Mouse (Mus musculus) activated CD4-positive, CD25-positive, alpha-beta regulatory T cell, adult 4 months (primary cell): ENCODE data around the gene Slc45a3. TPM values are rescaled to one million over a fixed set of nuclear protein-coding genes. Genes with fewer than 3 reads are reported as not detected.

ENCODE experiments used
- ATAC-seq: one replicate; pipeline ENCODE4 v1.8.0; 2017
- polyA plus RNA-seq, 2 experiments: library from polyadenylated mRNA; unstranded; fragments of 100-300 nt; shearing (Covaris generic); gene quantifications; one replicate each; pipeline ENCODE4 v1.2.1; 2017

The Slc45a3 gene
- not detected for polyA plus RNA-seq

DNA sequence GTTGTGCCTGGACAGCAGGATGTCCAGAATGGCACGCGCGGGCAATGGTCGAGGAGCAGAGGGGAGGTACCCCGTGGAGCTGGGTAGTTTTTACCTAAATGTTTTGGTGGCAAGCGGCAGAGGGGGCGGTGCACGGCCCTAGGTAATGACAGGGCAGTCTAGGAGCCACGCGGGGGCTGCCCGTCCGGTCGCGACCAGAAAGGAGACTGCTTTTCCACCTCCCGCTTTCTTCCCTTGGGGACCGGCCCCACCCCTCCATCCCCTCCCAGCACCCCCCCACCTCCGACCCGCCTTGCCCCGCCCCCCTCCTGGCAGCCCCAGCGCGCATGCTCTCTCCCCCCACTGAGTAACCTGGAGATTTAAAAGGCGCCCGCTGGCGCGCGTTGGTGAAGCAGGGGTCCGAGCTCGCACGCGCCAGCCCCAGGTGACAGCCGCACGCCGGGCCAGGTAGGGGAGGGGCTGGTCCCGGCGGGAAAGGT is at the start of gene Slc45a3:
Gene Slc45a3, plus strand, starts transcription at position 362 of the 479 bp plus-strand sequence.
- no peak for ATAC-seq

DNA sequence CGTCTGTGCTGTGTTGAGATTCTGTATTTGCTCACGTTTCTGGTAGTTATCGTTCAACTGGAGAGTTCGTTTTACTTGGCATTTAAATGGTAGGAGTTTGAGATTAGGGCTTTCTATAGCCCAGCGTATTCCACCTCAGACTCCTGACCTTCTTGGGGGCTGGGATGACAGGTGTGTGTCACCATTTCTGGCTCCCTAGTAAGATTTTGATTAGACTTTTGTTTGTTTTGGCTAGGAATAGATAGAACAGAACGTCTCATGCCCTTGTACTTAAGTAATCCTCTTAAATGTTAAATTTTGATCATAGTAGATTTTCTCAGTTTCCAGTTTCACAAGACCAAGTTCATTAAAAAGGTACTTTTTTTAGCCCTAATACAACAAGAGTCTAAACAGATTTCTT is 45.1 kb upstream of the Slc45a3 start:
- ATAC-seq: no peak

GRCm38 (mm10) chr1:131919052-131919451 is 43.7 kb upstream of the Slc45a3 start:
- no peak for ATAC-seq

DNA sequence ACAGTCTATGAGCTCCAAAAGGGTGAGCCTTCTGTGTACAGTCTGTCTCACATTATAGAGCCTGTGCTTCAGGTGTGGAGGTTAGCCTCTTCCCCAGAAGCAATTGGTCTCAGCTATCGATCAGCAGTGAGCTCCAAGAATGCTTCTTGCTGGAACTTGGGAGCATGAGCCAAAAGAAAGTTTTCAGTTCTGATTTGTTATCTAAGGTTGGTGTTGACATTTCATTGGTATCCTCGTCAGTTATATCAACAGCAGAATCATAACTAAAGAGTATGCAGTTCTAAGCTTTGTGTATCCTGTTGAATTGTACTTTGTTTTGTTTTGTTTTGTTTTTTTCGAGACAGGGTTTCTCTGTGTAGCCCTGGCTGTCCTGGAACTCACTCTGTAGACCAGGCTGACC is 40.7 kb upstream of the Slc45a3 start:
- ATAC-seq: no peak

GRCm38 (mm10) chr1:131933471-131933870 is 29.3 kb upstream of the Slc45a3 start:
- ATAC-seq: no peak

- ATAC-seq: no peak
Measured at GRCm38 (mm10) chr1:131937659-131938305, 25.0 kb upstream of the Slc45a3 start.

GRCm38 (mm10) chr1:131938811-131939210 is 24.0 kb upstream of the Slc45a3 start:
- no peak for ATAC-seq

DNA sequence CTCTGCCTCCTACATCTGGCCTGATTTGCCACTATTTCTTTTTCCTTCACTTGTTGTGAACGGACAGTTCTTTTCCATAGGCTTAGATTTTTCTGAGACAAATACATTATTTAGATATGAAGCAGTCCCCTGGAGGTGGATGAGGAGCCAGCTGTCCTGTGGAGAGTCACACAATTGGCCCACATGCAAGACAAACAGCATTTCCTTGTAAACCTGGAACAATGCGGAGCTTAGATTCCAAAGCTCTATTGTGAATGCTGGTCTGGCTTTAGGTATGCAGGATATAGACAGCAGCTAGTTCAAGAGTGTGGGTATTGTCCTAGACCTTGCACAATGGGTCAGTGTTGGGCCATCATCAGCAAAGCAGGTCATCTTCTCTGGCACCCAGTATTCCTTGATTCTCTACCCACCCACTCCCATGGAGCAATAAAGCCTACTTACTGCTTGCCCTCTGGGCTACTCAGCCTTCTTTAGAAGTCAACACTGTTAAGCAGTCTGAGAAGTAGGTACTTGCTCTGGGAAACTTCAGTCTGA is 22.0 kb upstream of the Slc45a3 start:
- no peak for ATAC-seq

DNA sequence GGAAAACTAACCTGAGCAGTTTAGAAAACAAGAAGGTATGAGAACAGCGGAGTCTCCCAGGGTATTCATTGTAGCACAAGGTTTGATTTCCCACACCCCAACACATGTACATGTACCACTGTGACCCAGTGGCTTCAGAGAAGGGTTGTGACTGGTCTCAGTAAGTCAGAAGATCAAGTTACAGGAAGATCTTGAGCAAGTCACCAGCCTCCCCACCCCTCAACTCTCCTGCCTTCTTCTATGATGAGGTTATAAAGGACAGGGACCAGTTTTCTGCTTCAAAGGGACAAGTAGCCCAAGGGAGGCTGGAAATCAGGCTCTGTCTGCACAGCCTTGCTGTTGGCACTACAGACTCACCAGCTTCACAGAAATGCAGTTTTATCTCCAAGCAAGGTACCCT is 21.3 kb upstream of the Slc45a3 start:
- no peak for ATAC-seq

- no peak for ATAC-seq
Measured at GRCm38 (mm10) chr1:131942621-131943590, 19.9 kb upstream of the Slc45a3 start.

- ATAC-seq: no peak
Measured at GRCm38 (mm10) chr1:131945674-131946440, 16.9 kb upstream of the Slc45a3 start.

GRCm38 (mm10) chr1:131946462-131947215 is 16.1 kb upstream of the Slc45a3 start:
- no peak for ATAC-seq

DNA sequence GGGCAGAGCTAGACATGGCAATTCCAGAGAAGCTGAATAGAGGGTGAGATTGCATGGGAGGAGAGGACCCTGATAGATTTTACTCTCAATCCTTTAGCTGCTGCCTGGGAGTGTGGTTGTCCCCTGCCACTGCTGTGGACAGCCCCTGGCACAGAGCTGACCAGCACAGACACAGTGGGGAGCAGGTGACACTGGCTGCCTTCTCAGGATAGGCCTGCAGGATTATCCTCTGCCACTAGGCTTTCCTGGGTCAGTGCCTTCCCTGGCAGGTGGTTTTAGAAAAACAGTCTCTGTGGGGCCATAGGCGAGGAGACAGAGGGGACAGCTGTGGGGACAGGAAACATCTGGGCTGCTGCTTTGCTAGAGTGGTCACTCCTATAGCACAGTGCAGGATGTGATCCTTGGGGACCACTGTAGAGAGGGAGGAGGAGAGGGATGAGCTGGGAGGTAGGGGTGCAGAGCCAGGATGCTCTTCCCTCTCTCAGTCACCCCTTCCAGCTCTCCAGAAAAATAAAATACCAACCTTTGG is 14.7 kb upstream of the Slc45a3 start:
- no peak for ATAC-seq

DNA sequence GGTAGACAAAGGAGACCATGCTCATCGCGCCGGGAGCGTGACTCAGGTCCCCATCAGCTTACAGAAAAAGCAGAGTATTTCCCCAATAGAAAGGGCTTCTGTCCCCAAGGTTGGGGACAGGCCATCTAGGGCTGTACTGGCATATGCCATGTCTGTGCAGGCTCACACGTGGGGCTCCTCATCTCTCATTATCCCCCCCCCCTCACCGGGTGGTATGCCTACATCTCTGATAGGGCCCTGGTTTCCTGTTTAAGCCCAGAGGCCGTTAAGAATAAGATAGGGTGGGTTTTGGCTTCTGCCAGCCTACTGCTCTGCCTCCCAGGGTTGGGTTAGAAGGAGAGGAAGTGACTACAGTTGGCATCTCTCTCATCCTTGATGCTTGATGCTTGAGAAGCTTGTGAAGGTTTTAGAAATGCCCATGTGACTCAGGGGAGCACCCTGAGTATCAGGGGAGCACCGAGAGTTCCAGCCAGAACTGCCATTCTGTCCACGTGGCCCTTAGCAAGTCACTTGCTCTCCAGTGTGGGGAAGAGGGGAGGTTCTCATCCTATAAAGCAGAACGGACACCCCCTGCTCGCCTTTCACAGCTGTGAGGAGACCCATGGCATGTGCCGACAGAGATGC is 8.4 kb upstream of the Slc45a3 start:
- ATAC-seq: no peak

- no peak for ATAC-seq
Measured at GRCm38 (mm10) chr1:131955131-131955757, 7.5 kb upstream of the Slc45a3 start.

GRCm38 (mm10) chr1:131957416-131957815 is 5.4 kb upstream of the Slc45a3 start:
- ATAC-seq: no peak

GRCm38 (mm10) chr1:131961004-131961403 is 1.8 kb upstream of the Slc45a3 start:
- ATAC-seq: no peak

DNA sequence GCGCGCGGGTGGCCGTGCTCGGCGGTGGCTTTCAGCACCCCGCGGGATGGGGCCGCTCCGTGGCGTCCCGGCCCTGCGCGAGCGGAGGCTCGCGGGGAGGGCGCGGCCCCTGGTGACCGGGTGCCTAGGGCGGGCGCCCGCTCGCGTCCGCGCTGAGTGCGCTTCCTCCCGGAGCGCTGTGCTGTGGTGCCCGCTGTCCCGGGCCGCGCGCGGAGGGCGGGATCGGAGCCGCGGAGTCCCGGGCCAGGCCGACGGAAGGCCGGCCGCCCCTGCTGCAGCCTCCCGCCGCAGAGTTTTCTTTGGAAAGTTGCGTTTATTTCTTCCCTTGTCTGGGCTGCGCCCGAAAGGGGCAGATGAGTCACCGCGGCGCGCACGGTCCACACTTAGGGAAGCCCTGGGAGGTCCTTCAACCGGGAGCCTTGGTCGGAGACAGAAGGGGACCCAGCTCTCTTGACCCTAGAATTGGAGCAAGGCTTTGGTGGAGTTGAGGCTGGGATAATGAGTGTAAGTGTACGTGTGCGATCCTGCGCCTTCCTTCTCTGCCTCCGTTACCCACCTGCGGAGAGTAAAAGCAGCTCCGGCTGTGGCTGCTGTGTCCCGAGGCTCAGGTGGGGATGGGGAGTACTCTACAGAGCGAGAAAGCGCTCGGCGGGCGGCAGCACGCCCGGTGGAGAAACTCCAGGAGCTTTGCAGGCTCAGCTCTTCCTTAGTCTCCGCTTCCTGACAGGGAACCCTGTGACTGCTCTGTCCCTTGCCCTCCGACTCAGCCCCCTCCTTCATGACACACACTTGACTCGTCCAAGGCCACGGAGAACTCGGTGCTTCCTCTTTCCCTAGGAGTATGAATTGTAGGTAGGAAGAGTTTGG is 551 bp downstream of the Slc45a3 start:
- no peak for ATAC-seq

DNA sequence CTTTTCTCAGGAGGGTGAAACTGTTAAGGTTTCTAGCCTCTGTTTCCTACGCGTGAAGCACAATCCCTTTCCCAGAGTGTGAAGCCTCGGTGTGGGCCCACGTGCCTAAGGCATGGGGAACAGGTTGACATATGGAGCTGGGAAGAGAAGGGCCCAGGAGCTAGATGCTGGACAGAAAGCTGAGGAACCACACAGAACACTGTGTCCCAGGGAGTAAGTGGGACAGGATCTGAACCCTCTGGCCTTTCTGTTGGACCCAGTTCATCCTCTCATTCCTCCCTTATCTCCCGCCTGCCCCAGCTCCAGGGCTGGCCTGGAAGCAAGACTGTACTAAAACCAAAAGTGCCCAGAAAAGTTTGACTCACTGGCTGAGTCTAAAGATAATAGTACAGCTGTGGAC is 1.3 kb downstream of the Slc45a3 start:
- ATAC-seq: no peak

GRCm38 (mm10) chr1:131964580-131964979 is 1.8 kb downstream of the Slc45a3 start:
- ATAC-seq: no peak
